Mouse (Mus musculus): Measurements from ENCODE around the gene H2-Q2. TPM values are rescaled to one million over a fixed set of nuclear protein-coding genes. Genes with fewer than 3 reads are reported as not detected.

The H2-Q2 gene
- polyA plus RNA-seq (2012; rRNA removed) = 1.3 and 2.0 TPM in 2 replicates

GRCm38 (mm10) chr17:35342071-35342671, at the start of gene H2-Q2:
Gene H2-Q2 (plus strand): TSS chr17:35342242.

GRCm38 (mm10) chr17:35320327-35321081, 21.5 kb upstream of the H2-Q2 start, which contains the start of gene H2-Q1:
Gene H2-Q1 (plus strand): TSS chr17:35320405.

GRCm38 (mm10) chr17:35379369-35379728, 37.3 kb downstream of the H2-Q2 start, which contains the start of gene H2-Q4:
Gene H2-Q4 (plus strand): TSS chr17:35379617.

Other genes with a start within 250 kb of the H2-Q2 start
- not detected in 2 replicates for gene Ly6g5c, start 234.0 kb upstream of the H2-Q2 start, polyA plus RNA-seq (2012; rRNA removed)
- gene Ly6g5b, start 226.8 kb upstream of the H2-Q2 start, polyA plus RNA-seq (2012; rRNA removed) = 1.5 and 2.3 TPM in 2 replicates
- 17.4 and 20.2 TPM in 2 replicates for gene Gpank1, start 220.8 kb upstream of the H2-Q2 start, polyA plus RNA-seq (2012; rRNA removed)
- 246 and 449 TPM in 2 replicates for gene Csnk2b, start 220.2 kb upstream of the H2-Q2 start, polyA plus RNA-seq (2012; rRNA removed)
- 7.9 and 13.4 TPM in 2 replicates for gene D17H6S53E, start 215.9 kb upstream of the H2-Q2 start, polyA plus RNA-seq (2012; rRNA removed)
- gene Apom, start 210.2 kb upstream of the H2-Q2 start, polyA plus RNA-seq (2012; rRNA removed) = 0.16 and 0.37 TPM in 2 replicates
- 379 and 401 TPM in 2 replicates for gene Bag6, start 207.1 kb upstream of the H2-Q2 start, polyA plus RNA-seq (2012; rRNA removed)
- gene Prrc2a, start 177.3 kb upstream of the H2-Q2 start, polyA plus RNA-seq (2012; rRNA removed) = 592 and 637 TPM in 2 replicates
- gene Aif1, start 166.2 kb upstream of the H2-Q2 start, polyA plus RNA-seq (2012; rRNA removed) = 1.4 and 1.9 TPM in 2 replicates
- 15.6 and 19.9 TPM in 2 replicates for gene Lst1, start 153.8 kb upstream of the H2-Q2 start, polyA plus RNA-seq (2012; rRNA removed)
- 4.6 and 6.7 TPM in 2 replicates for gene Ltb, start 147.8 kb upstream of the H2-Q2 start, polyA plus RNA-seq (2012; rRNA removed)
- 0.62 and 0.77 TPM in 2 replicates for gene Tnf, start 140.2 kb upstream of the H2-Q2 start, polyA plus RNA-seq (2012; rRNA removed)
- gene Lta, start 136.9 kb upstream of the H2-Q2 start, polyA plus RNA-seq (2012; rRNA removed) = 0.16 and 0.36 TPM in 2 replicates
- not detected in 2 replicates for gene Gm16181, start 121.4 kb upstream of the H2-Q2 start, polyA plus RNA-seq (2012; rRNA removed)
- 6.9 and 13.4 TPM in 2 replicates for gene Atp6v1g2, start 108.6 kb upstream of the H2-Q2 start, polyA plus RNA-seq (2012; rRNA removed)
- gene Nfkbil1, start 106.5 kb upstream of the H2-Q2 start, polyA plus RNA-seq (2012; rRNA removed) = 42.9 and 64.2 TPM in 2 replicates
- gene Ddx39b, start 100.5 kb upstream of the H2-Q2 start, polyA plus RNA-seq (2012; rRNA removed) = 360 and 468 TPM in 2 replicates
- 422 and 558 TPM in 2 replicates for gene H2-D1, start 79.5 kb upstream of the H2-Q2 start, polyA plus RNA-seq (2012; rRNA removed)
- not detected in 2 replicates for gene H2-Q1, start 21.8 kb upstream of the H2-Q2 start, polyA plus RNA-seq (2012; rRNA removed)
- 77.6 and 85.0 TPM in 2 replicates for gene H2-Q4, start 37.4 kb downstream of the H2-Q2 start, polyA plus RNA-seq (2012; rRNA removed)
- gene H2-Q6, start 82.6 kb downstream of the H2-Q2 start, polyA plus RNA-seq (2012; rRNA removed) = 20.9 and 39.7 TPM in 2 replicates
- gene H2-Q7, start 96.9 kb downstream of the H2-Q2 start, polyA plus RNA-seq (2012; rRNA removed) = 52.3 and 110 TPM in 2 replicates
- gene H2-Q10, start 127.8 kb downstream of the H2-Q2 start, polyA plus RNA-seq (2012; rRNA removed) = 23.2 and 37.6 TPM in 2 replicates
- 4.1 and 4.2 TPM in 2 replicates for gene Pou5f1, start 163.8 kb downstream of the H2-Q2 start, polyA plus RNA-seq (2012; rRNA removed)
- 14.8 and 18.4 TPM in 2 replicates for gene Tcf19, start 174.6 kb downstream of the H2-Q2 start, polyA plus RNA-seq (2012; rRNA removed)
- gene Cchcr1, start 174.9 kb downstream of the H2-Q2 start, polyA plus RNA-seq (2012; rRNA removed) = 14.6 and 15.2 TPM in 2 replicates
- 0.27 and 0.47 TPM in 2 replicates for gene Psors1c2, start 191.0 kb downstream of the H2-Q2 start, polyA plus RNA-seq (2012; rRNA removed)
- 7.0 and 11.7 TPM in 2 replicates for gene Cdsn, start 209.9 kb downstream of the H2-Q2 start, polyA plus RNA-seq (2012; rRNA removed)
- 13.8 and 15.5 TPM in 2 replicates for gene 2300002M23Rik, start 225.2 kb downstream of the H2-Q2 start, polyA plus RNA-seq (2012; rRNA removed)

Measured in ovary, adult 2 months (tissue).